Mouse (Mus musculus) limb, embryonic 10.5 days (tissue): ENCODE results near the gene Fam243. TPM values are rescaled to one million over a fixed set of nuclear protein-coding genes. Genes with fewer than 3 reads are reported as not detected.
A peak's percentile ranks its signal among the peaks of the same experiment; 100 is the strongest.

Experiments used
- DNase-seq: peaks from one replicate; pipeline ENCODE4 v3.0.0-alpha.2; 2017; ENCODE audit warnings: low spot score
- H3K27ac ChIP-seq: fragments of 300-500 bp; sonication (generic); 2 replicates; pipeline ENCODE4 v1.5.1; 2016; ENCODE audit warnings: mild to moderate bottlenecking
- H3K27me3 ChIP-seq: fragments of 300-500 bp; sonication (generic); 2 replicates; pipeline ENCODE4 v1.6.1; 2016; ENCODE audit warnings: low read depth, mild to moderate bottlenecking; ENCODE audit not compliant: poor library complexity, severe bottlenecking
- H3K36me3 ChIP-seq: fragments of 300-500 bp; sonication (generic); 2 replicates; pipeline ENCODE4 v1.6.1; 2016; ENCODE audit warnings: mild to moderate bottlenecking, moderate library complexity
- H3K4me1 ChIP-seq: fragments of 300-500 bp; sonication (generic); 2 replicates; pipeline ENCODE4 v1.6.1; 2016
- H3K4me3 ChIP-seq: fragments of 300-500 bp; sonication (generic); 2 replicates; pipeline ENCODE4 v1.5.1; 2016; ENCODE audit warnings: mild to moderate bottlenecking, moderate library complexity
- H3K9me3 ChIP-seq: fragments of 300-500 bp; sonication (generic); replicated peaks from 2 replicates; pipeline ENCODE4 v1.6.1; 2016; ENCODE audit warnings: mild to moderate bottlenecking
- WGBS: fragments of 180-500 bp; shearing (Covaris S2); methylation state at CpG from one replicate; pipeline ENCODE4 v1.1.7; 2016; 5-methylcytosine and 5-hydroxymethylcytosine counted together
- polyA plus RNA-seq: library from polyadenylated mRNA; unstranded; fragments of >200 nt; fragmentation: Nextera tagmentation; extraction: Ambion mirVana; gene quantifications from 2 replicates; pipeline ENCODE4 v1.2.1, GENCODE M21; 2016

The Fam243 gene
- polyA plus RNA-seq, 1 experiment from 2014 or later = not detected

DNA sequence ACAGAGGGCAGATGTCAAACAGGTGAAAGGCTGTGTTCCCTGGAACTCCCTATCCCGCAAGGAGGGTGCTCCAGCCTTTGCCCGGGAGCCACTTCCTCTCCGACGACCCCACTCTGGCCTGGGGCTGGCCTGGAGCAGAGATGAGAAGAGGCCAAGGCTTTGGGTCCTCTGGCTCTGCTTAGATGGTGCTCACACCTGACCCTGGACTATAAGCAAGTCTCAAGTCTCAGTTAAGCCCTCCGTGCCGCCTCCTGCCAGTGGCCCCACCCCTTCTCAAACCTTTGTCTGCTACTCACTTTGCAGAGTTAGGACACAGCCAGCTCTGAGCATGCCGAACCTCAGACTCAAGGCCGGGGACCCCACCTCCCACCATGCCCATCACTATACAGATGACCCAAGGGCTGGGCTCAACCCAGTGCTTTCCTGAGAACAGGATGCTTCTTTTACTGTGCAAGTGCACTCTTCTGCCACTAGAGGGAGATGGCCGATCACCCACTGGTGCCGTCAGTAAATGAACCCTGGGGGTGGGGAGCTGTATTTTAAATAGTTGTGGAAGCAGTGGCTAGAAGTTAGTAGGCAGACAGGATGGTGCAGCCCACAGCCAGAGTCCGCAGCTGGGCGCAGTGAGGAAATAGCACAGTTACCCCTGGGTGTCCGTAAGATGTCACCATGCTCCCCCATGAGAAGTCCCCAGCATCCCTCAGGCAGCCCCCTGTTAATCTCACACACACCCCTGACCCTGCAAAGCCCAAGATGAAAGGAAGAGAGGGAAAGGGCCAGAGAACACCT, 7.1 kb downstream of the Fam243 start:
- no peaks in the 10 kb centered on the region for H3K27me3 ChIP-seq
- DNase-seq = peak; percentile 65
- H3K27ac ChIP-seq = no peak overlapping the region
- 53% methylated on average over 13 of the region's 13 CpGs for WGBS
- H3K36me3 ChIP-seq = peaks cover 29% of the 10 kb centered on the region
- H3K9me3 ChIP-seq = no peaks in the 10 kb centered on the region
- H3K4me3 ChIP-seq = no peak overlapping the region
- H3K4me1 ChIP-seq = peaks cover 14% of the 10 kb centered on the region

DNA sequence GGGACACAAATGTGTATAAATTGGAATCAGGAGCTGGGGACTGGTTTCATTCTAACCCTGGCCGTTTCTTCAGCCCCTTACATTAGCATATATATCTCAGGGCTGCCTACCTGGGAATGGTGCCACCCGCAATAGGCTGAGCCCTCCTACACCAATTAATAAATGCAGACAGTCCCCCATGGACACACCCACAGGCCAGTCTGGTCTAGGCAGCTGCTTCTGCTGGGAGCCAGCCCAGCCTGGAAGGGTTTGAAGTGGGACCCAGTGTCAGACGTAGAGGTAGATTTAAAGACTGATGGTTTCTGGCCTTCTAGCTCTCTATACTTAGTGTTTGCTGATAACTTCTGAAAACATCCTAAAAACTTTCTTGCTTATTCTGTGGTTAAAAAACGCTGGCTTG, 12.1 kb downstream of the Fam243 start:
- 40% methylated on average over 4 of the region's 4 CpGs for WGBS
- peaks cover 61% of the 10 kb centered on the region for H3K36me3 ChIP-seq
- no peak for DNase-seq

DNA sequence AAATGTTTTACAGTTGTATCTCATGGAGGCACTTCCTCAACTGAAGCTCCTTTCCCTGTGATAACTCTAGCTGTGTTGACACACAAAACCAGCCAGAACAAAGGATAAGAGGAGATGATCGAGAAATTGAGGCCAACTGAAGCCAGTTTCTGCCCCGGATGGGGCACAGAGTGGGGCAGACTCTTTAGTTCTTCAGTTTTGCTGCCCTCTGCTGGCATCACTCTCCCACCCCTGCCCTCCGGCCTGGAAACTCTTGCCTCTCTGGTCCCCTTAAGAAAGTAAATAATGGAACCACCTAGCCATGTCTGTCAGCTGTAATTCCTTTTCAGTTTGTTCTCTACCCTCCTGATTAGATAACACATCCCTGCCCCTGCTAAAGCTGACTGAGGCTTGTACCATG, 13.3 kb downstream of the Fam243 start:
- 90% methylated on average over 3 of the region's 3 CpGs for WGBS
- no peaks in the 10 kb centered on the region for H3K27me3 ChIP-seq
- DNase-seq = no peak
- H3K4me1 ChIP-seq = peaks cover 27% of the 10 kb centered on the region
- H3K36me3 ChIP-seq = peaks cover 56% of the 10 kb centered on the region
- H3K4me3 ChIP-seq = no peak overlapping the region
- H3K9me3 ChIP-seq = no peaks in the 10 kb centered on the region
- no peak overlapping the region for H3K27ac ChIP-seq

More for the DNA sequence above, 12.1 kb downstream of the Fam243 start:
- H3K4me3 ChIP-seq = no peak overlapping the region
- no peak overlapping the region for H3K27ac ChIP-seq
- H3K27me3 ChIP-seq = no peaks in the 10 kb centered on the region
- H3K4me1 ChIP-seq = peaks cover 20% of the 10 kb centered on the region
- H3K9me3 ChIP-seq = no peaks in the 10 kb centered on the region

DNA sequence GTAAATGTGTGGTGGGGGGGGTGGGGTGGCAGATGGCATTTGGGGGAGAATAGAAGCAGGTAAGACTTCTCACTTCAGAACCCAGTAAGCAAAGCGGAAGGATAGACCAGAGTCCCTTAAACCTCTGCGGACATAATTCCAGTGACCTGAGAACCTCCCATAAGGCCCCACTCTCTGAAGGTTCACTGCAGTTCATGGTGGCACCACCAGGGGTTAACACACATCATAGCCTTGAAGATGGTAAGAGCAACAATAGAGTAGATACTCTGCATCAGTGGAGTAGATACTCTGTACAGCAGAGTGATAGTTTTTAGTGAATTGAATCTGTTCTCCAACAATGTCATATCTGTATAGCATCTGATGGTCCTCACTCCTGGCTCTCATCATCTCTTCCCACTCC, 15.7 kb downstream of the Fam243 start:
- Histone ChIP-seq H3K36me3 (peaks cover 32% of the 10 kb centered on the region), H3K4me1 (peaks cover 49% of the 10 kb centered on the region), H3K9me3 (no peaks in the 10 kb centered on the region), H3K27me3 (no peaks in the 10 kb centered on the region), H3K4me3 (no peak overlapping the region), H3K27ac (no peak overlapping the region)
- 92% methylated on average over 2 of the region's 2 CpGs for WGBS
- no peak for DNase-seq

DNA sequence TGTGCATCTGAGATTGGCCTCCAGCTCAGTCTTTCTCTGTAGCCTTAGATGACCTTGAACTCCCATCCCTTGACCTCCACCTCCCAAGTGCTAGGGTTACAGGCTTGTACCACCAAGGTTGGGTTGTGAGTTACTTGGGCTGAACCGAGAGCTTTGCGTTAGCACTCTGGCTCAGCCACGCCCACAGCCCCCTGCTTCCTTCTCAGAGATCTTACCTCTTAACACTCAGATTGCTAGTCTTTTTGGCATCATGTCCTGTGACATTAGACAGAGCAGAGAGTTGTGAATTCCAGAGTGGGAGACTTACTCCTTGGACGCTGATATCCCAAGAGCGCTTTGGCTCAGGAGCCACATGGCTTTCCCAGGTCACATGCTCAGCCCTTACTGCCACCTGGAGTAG, 18.7 kb downstream of the Fam243 start:
- no peak for DNase-seq
- H3K4me3 ChIP-seq = peak overlapping the region; percentile 72
- H3K9me3 ChIP-seq = no peaks in the 10 kb centered on the region
- no peaks in the 10 kb centered on the region for H3K27me3 ChIP-seq
- H3K4me1 ChIP-seq = peaks cover 41% of the 10 kb centered on the region
- WGBS = 60% methylated on average over 5 of the region's 5 CpGs
- peak overlapping the region; percentile 90; the same call in 1 of the 2 replicates for H3K27ac ChIP-seq
- H3K36me3 ChIP-seq = peaks cover 20% of the 10 kb centered on the region

DNA sequence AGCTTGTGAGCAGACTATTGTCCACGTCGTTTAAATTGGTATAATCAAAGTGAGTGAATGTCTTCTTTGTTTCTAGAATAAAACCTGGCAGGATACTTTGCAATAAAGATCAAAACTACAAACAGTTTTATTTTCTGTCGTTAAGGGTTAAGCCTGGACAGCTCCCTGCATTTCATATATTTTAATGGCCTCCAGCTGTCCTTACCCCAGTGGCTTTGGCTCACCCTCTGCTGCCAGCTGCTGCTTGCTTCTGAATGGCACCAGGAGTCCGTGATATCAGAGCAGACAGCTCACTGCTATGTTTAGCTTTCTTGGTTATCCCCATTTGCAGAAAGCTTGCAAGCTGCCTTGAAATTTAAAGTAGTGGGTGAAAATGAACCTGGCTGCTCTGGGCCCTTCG, 19.3 kb downstream of the Fam243 start:
- Histone ChIP-seq H3K27me3 (no peaks in the 10 kb centered on the region), H3K4me3 (peak overlapping the region; percentile 72), H3K27ac (peak overlapping the region; percentile 90), H3K9me3 (no peaks in the 10 kb centered on the region), H3K4me1 (peaks cover 41% of the 10 kb centered on the region), H3K36me3 (peaks cover 15% of the 10 kb centered on the region)
- 27% methylated on average over 5 of the region's 5 CpGs for WGBS
- no peak for DNase-seq

DNA sequence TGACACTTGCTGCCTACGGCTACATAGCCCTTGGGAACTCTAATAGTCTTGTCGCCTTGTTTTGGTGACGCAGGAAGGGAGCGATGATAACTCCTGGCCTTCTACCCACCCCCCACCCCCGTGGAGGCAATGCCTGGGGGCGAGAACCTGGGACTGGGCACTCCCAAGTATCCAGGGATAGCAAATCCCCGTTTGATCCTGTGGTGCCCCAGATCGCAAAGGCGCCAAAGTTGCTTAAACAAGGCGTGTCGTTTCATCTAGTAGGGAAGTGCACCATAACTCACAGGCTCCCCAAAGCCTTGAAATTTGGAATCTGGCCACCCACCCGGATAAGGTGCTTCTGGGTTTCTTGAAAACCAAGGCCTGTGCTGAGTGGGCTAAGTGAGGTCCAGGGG, 19.8 kb downstream of the Fam243 start:
- Histone ChIP-seq H3K27me3 (no peaks in the 10 kb centered on the region), H3K27ac (peak overlapping the region; percentile 90), H3K4me1 (peaks cover 41% of the 10 kb centered on the region), H3K36me3 (peaks cover 10% of the 10 kb centered on the region; the same call in 1 of the 2 replicates), H3K4me3 (peak overlapping the region; percentile 72), H3K9me3 (no peaks in the 10 kb centered on the region)
- under 1% methylated on average over 12 of the region's 12 CpGs for WGBS
- DNase-seq = no peak

DNA sequence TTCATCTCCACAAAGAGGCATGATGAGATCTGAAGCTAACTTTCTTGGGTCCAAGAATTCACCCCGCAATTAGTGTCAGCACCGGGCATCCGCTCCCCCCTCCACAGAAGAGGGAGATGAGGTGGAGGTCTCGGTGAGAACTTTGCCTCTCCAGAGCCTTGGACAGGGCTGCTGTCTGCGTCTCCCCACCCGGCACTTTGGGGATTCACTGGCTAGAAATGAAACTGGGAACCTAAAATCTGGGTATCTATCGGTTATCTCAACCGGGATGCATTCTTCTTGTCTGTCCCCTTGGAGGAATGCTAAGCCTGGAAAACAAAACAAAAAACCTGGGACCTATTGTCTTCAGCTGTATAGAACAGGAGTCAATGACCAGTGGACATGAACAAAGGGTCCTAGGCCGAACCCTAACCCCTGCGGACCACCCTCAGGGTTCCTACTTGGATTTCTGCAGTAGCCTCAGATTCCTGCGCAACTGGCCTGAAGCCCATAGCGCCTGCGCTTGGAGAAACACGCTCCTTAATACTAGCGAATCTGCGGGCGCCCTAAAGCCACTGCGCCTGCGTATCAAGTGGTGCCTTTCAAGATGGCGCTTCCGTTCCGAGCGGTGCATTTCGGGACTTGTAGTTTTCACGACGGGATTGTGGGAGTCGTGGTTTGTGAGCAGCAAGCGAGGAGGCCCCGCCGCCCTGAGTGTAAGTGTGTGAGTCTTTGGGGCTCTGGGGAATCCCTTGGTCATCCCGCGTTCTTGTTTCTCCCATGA, 20.4 kb downstream of the Fam243 start, which contains the start of gene Smim11:
Gene Smim11 (plus strand): TSS at position 638 of the 763 bp plus-strand sequence.
- 10% methylated on average over 32 of the region's 32 CpGs for WGBS
- H3K9me3 ChIP-seq = no peaks in the 10 kb centered on the region
- peaks cover 4% of the 10 kb centered on the region; the same call in 1 of the 2 replicates for H3K36me3 ChIP-seq
- H3K27me3 ChIP-seq = no peaks in the 10 kb centered on the region
- peak; percentile 95 for DNase-seq
- H3K4me1 ChIP-seq = peaks cover 41% of the 10 kb centered on the region
- H3K4me3 ChIP-seq = peak within 1 kb of the TSS; percentile 72
- H3K27ac ChIP-seq = peak within 1 kb of the TSS; percentile 90

DNA sequence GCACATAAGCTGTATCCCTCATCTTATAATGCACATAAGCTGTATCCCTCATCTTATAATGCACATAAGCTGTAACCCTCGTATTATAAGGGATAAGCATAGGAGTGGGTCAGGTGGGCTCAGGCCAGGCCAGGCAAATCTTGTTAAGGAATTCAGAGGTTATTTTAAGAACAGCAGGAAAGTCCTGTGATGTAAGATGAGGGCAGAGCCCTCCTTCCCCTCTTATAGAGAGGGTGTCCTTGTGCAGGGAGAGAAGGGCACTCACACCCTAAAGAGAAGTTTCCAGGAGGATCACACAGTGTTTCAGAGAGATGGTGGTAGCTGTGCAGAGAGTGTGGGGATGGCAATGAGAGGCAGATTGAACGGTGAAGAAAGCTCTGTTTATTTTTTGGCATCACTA, 25.9 kb downstream of the Fam243 start:
- Histone ChIP-seq H3K36me3 (no peaks in the 10 kb centered on the region), H3K27ac (no peak overlapping the region), H3K9me3 (no peaks in the 10 kb centered on the region), H3K27me3 (no peaks in the 10 kb centered on the region), H3K4me1 (no peaks in the 10 kb centered on the region; the same call in 1 of the 2 replicates), H3K4me3 (no peak overlapping the region)
- 89% methylated on average over 2 of the region's 2 CpGs for WGBS
- DNase-seq = no peak

DNA sequence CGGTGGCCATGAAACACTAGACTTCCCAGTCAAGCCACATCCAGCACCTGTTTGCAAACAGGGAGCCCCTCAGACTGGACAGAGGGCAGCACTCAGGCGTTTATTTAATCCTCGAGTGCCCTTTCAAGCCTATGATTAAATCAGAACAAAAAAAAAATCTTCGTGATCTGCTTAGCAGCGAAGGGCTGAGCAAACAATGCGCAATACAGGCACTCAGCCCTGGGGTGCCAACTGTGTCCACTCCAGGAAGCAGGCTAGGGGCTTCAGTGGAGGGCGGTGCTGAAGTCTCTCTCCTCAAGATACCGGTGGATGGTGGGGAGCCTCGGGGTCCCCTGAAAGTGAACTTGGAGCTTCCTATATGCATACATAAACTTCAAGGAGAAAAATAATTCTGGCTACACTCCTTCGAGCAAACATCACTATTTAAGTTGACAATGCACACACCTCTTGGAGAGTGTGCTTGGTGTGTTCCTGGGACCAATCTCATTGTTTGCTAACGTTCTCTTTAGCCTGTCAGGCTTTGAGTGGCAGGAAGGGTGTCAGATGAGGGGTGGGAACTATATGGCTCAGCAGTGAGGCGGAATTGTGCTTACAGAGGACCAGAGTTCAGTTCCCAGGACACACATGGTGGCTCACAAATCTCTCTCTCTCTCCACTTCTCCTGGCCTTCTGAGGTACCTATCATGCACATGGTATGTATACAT, 26.8 kb downstream of the Fam243 start:
- H3K4me3 ChIP-seq = no peak overlapping the region
- no peak for DNase-seq
- H3K27ac ChIP-seq = no peak overlapping the region
- H3K9me3 ChIP-seq = no peaks in the 10 kb centered on the region
- WGBS = 81% methylated on average over 12 of the region's 12 CpGs
- H3K36me3 ChIP-seq = no peaks in the 10 kb centered on the region
- H3K4me1 ChIP-seq = no peaks in the 10 kb centered on the region
- no peaks in the 10 kb centered on the region for H3K27me3 ChIP-seq

DNA sequence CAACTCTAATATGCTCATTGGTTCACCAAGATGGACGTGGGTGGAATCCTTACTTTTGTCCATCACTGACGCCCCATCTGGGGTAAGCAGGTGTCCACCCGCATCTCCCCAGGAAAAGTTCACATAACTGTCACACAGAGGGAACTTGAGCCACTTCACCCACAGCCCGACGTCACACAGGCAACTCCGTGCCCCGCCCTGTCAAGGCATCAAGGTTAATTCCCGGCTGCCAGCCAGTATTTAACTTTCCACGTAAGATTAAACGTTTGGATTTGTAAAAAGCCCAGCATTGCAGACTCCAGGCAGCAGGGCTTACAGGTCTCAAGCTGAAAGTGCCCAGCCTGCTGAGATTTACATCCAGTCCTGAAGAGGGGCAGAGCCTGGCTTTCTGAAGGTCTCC, 29.1 kb downstream of the Fam243 start, which contains the start of gene Kcne2:
Gene Kcne2 (plus strand): TSS at position 289 of the 400 bp plus-strand sequence.
- no peak for DNase-seq
- H3K4me1 ChIP-seq = 0 out of 2 replicates have a peak, but pooled peaks cover 6% of the 10 kb centered on the region
- H3K27ac ChIP-seq = no peak within 1 kb of the TSS
- WGBS = 82% methylated on average over 10 of the region's 10 CpGs
- H3K36me3 ChIP-seq = no peaks in the 10 kb centered on the region
- H3K27me3 ChIP-seq = no peaks in the 10 kb centered on the region
- H3K4me3 ChIP-seq = no peak within 1 kb of the TSS
- H3K9me3 ChIP-seq = no peaks in the 10 kb centered on the region

DNA sequence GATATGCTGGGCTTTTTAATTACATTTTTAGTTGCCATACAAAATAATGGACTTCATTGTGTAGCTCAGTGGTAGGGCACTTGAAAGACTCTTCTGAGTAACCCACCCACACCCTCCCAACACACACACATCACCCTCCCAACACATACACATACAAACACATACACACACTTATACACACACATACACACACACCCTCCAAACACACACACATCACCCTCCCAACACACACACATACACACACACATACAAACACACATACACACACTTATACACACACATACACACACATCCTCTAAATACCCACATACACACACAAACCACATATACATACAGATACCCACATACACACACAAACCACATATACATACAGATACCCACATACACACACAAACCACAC, 31.2 kb downstream of the Fam243 start:
- Histone ChIP-seq H3K4me1 (peaks cover 6% of the 10 kb centered on the region; the same call in 1 of the 2 replicates), H3K9me3 (no peaks in the 10 kb centered on the region), H3K36me3 (no peaks in the 10 kb centered on the region), H3K27me3 (peaks cover 8% of the 10 kb centered on the region; the same call in 1 of the 2 replicates), H3K4me3 (no peak overlapping the region), H3K27ac (no peak overlapping the region)
- DNase-seq = no peak
